Mouse (Mus musculus) thymus, postnatal 0 days (tissue): ENCODE results near the gene Snx19. TPM values are rescaled to one million over a fixed set of nuclear protein-coding genes. Genes with fewer than 3 reads are reported as not detected.

ENCODE experiments used
- DNase-seq: peaks from one replicate; pipeline ENCODE4 v3.0.0-alpha.2; 2015; ENCODE audit warnings: low spot score
- polyA plus RNA-seq: library from polyadenylated mRNA; unstranded; fragments of >200 nt; fragmentation: Nextera tagmentation; extraction: Ambion mirVana; gene quantifications from 2 replicates; pipeline ENCODE4 v1.2.1, GENCODE M21; 2015

Snx19 gene
- polyA plus RNA-seq: 10.3 and 11.0 TPM in 2 replicates

DNA sequence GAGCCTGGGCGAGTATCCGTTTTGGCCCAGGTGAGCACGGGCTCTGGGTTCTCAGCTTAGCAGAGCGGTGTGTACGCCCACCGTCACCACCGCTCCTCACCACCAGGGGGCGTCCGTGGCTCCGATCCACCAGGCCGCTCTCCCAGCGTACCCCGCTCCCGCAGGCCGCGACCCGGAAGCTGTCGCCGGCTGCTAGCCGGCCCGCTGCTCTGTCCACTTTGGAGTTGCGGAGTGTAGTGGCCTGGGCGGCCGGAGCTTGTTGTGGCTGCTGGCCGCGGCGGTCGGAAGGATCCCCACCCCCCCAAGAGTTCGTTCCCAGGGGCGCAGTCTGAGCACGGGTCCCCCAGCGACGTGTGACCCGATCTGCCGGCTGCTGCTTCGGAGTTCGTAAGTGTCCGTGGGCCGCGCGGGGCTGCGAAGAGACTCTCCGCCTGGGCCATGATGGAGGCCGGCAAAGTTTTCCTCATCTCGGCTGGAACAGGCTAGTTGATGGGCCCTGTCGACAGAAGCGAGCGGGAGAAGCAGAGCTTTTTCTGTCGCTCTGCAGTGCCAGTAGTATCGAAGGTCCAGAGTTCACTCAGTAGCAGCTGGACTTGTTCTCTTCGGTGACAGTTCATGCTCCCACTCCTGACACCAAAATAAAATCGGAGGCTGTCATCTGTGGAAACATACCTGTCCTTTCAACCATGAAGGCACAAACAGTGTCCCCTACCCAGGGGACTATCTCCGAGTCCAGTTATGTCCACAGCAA, at the start of gene Snx19:
Snx19 (plus strand) TSS at position 227 of the 751 bp plus-strand sequence.
- peak; percentile 88 for DNase-seq

DNA sequence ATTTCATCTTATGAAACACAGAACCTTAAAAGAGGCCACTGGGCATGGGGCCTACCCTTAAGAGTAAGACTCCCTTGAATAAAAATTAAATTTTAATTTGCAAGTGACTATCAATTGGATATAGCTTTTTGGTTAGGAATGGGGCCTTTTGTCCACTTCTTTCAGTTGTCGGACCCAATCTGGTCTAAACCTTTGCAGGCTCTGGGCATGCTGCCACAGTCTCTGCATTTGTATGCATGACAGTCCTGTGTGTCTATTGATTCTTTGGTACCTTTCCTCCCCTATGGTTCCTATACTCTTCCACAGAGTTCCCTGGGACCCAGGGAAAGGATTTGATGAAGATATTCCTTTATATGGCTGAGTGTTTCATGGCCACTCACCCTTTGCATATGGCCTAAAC, 26.1 kb upstream of the Snx19 start:
- no peak for DNase-seq

DNA sequence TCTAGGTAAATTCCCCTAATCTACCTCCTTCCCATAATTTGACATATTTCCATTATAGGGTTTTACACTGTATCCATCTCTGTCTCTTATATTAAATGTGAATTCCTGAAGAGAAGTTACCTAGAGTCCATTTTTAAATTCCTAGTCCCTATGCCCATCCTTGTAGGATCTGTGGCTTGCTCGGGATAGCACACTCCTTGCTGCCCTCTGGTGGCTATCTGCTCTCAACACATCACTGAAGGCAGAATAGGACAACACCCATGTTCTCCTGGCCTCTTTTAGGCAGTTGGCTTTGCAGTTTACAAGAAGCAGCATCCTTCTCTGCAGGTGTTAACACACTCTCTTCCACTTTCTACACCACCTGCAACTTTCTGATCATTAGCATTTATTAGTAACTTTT, 4.0 kb upstream of the Snx19 start:
- peak; percentile 41 for DNase-seq

GRCm38 (mm10) chr9:30425178-30425577, 1.7 kb upstream of the Snx19 start:
- no peak for DNase-seq

GRCm38 (mm10) chr9:30428231-30428630, 1.3 kb downstream of the Snx19 start:
- no peak for DNase-seq

DNA sequence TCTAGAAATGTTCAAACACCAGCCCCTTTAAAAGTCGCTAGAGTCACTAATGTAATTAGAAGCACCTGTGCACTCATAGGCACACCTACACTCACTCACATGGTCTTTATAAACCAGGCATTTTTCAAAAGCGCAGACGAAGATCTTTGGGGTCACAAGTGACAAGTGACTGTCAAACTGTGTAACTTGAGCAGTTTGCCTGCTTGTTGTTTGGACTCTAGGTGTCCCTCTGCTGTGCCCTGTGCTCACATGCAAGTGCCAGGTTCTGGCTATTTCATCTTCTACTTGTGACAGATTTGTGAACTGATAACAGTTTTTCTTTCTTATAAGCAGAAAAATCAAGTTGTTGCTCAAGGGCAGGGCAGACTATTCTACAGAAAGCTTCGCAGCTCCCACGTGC, 3.5 kb downstream of the Snx19 start:
- no peak for DNase-seq

GRCm38 (mm10) chr9:30431909-30432308, 5.0 kb downstream of the Snx19 start:
- DNase-seq: no peak

- DNase-seq: no peak
These were observed 7.0 kb downstream of the Snx19 start for GRCm38 (mm10) chr9:30433914-30434313.

DNA sequence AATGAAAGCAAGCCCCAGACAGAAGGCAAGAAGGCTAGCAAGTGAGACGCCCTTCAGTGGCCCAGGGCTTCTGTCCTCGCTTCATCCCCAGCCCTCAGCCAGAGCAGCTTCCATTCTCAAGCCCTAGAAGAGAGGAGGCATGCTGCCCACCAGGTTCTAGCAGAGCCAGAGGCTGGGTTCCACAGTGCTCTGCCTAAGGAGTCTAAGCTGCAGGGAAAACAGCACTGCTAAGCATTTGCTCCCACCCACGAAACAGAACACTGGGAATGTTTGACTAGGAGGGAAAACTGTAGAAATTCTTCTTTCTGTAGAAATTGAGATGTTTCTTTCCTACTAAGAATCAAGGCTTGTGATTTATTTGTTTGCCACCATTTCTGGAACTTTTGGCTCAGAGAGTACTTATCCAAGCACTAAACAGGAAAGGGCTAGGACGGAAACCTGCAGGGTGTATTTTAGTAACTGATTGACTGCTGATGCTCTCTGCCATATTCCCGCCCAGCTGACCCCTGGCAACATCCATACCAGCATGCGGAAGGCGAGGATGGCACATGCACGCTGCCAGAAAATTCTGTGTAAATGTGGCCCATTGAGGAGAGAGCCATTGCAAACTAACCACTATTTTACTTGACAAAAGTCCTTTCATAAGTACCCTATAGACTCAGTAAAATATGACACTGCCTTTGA, 9.1 kb downstream of the Snx19 start:
- DNase-seq: no peak

GRCm38 (mm10) chr9:30438505-30438904, 11.6 kb downstream of the Snx19 start:
- DNase-seq: peak; percentile 15

- no peak for DNase-seq
These were observed 14.9 kb downstream of the Snx19 start for GRCm38 (mm10) chr9:30441761-30442160.

GRCm38 (mm10) chr9:30445232-30446085, 18.6 kb downstream of the Snx19 start:
- DNase-seq: no peak

- no peak for DNase-seq
These were observed 19.2 kb downstream of the Snx19 start for GRCm38 (mm10) chr9:30446126-30446525.

- DNase-seq: peak; percentile 31
These were observed 21.6 kb downstream of the Snx19 start for GRCm38 (mm10) chr9:30448459-30448858.

GRCm38 (mm10) chr9:30449862-30450261, 23.0 kb downstream of the Snx19 start:
- DNase-seq: no peak

DNA sequence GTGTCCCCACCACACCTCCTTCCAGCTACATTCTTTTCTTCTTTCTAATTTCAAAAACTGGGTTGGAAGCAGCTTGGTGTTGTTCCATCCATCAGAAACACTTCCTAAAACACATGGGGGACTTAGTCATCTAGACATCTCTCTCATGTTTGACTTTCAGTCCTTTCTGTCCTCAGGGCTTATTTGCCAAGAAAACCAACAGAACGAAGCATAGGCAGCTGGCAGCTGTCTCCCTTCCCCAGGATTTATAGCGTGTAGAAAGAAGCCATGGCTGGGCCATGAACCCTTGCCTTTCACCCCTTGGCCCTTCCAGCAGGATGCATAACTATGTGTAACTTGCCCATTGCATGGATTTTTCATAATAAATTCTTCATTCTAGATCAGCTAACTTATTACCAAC, 23.9 kb downstream of the Snx19 start:
- no peak for DNase-seq

DNA sequence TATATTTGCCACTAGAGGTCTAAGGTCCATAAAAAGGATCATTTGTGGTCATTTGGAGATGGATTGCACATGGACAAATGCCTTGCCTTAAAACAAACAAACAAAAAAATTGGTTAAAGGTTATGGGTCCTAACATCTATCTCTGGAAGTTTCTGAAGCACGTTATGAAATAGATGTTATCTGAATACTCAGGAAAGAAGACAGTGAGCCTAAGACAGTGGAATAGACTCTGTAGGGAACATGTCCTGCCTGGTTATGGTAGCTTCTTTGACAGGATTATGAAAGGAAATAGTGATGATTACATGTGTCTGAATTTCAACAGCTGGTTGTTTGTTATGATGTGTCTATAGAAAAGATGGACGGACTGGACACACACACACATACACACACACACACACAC, 27.6 kb downstream of the Snx19 start:
- no peak for DNase-seq

- DNase-seq: no peak
These were observed 29.3 kb downstream of the Snx19 start for GRCm38 (mm10) chr9:30456250-30456649.

GRCm38 (mm10) chr9:30460501-30460900, 33.6 kb downstream of the Snx19 start:
- no peak for DNase-seq

- no peak for DNase-seq
These were observed 37.8 kb downstream of the Snx19 start for GRCm38 (mm10) chr9:30464661-30465060.

- DNase-seq: no peak
These were observed 53.1 kb downstream of the Snx19 start for GRCm38 (mm10) chr9:30480043-30480442.

- DNase-seq: peak; percentile 93
These were observed 53.6 kb downstream of the Snx19 start for GRCm38 (mm10) chr9:30480464-30480863.
